Comparison of ENCODE assay signal across 8 mouse cellular contexts in genomic region chr8:53511551-53512127, GRCm38 (mm10). TPM values are rescaled to one million over a fixed set of nuclear protein-coding genes. Genes with fewer than 3 reads are reported as not detected.
A peak's percentile ranks its signal among the peaks of the same experiment; 100 is the strongest.
DNase-seq lines count a peak whose midpoint lies in the region; ATAC-seq lines count a peak whose summit lies in the region.

Gene Aga (plus strand): TSS chr8:53511727.

- H3K4me2 ChIP-seq in heart, embryonic 14.5 days (ENCODE audit: low read length), result peak within 1 kb of the TSS; percentile 82
- H3K4me2 ChIP-seq in liver, embryonic 13.5 days, result peak within 1 kb of the TSS; percentile 66
- H3K4me2 ChIP-seq in stomach, embryonic 16.5 days (ENCODE audit: low read depth, low read length), result peak within 1 kb of the TSS; percentile 63

- H3K4me1 ChIP-seq in heart, embryonic 14.5 days (ENCODE audit: control insufficient read depth in 2 of 2, insufficient read depth in 2 of 2, low read length in 2 of 2), result no peaks in the 10 kb centered on the region
- H3K4me1 ChIP-seq in liver, embryonic 13.5 days (replicated peaks), result peaks cover 4% of the 10 kb centered on the region; the same call in 1 of the 2 replicates
- peaks cover 11% of the 10 kb centered on the region for H3K4me1 ChIP-seq in stomach, embryonic 16.5 days (ENCODE audit: control insufficient read depth, insufficient read depth, low read length)

- H3K9me3 ChIP-seq in heart, embryonic 14.5 days (ENCODE audit: control insufficient read depth, low read length), result no peaks in the 10 kb centered on the region
- no peaks in the 10 kb centered on the region for H3K9me3 ChIP-seq in liver, embryonic 13.5 days (replicated peaks)
- no peaks in the 10 kb centered on the region for H3K9me3 ChIP-seq in stomach, embryonic 16.5 days (replicated peaks; ENCODE audit: control insufficient read depth, low read length)

- H3K27ac ChIP-seq in heart, embryonic 14.5 days (replicated peaks in 1 of 2; ENCODE audit: control insufficient read depth in 1 of 2, insufficient read depth in 1 of 2, low read depth in 2 of 2, low read length in 2 of 2), result peak within 1 kb of the TSS; percentile 83 to 90
- H3K27ac ChIP-seq in liver, embryonic 13.5 days, result peak within 1 kb of the TSS; percentile 37; the same call in 1 of the 2 replicates
- peak within 1 kb of the TSS; percentile 83 for H3K27ac ChIP-seq in stomach, embryonic 16.5 days (ENCODE audit: low read length)

- peak within 1 kb of the TSS; percentile 93 for H3K9ac ChIP-seq in heart, embryonic 14.5 days (ENCODE audit: low read length)
- peak within 1 kb of the TSS; percentile 78 for H3K9ac ChIP-seq in liver, embryonic 13.5 days
- H3K9ac ChIP-seq in stomach, embryonic 16.5 days (ENCODE audit: low read length), result peak within 1 kb of the TSS; percentile 95

- WGBS in heart, embryonic 14.5 days, result under 1% methylated on average over 24 of the region's 24 CpGs
- WGBS in liver, embryonic 13.5 days (ENCODE audit: insufficient replicate concordance), result 1% methylated on average over 24 of the region's 24 CpGs
- WGBS in stomach, embryonic 16.5 days, result under 1% methylated on average over 24 of the region's 24 CpGs

- H3K4me3 ChIP-seq in heart, embryonic 14.5 days (ENCODE audit: control insufficient read depth in 1 of 2, insufficient read depth in 1 of 2, low read depth in 1 of 2, low read length in 2 of 2), result peak within 1 kb of the TSS; percentile 72 to 83
- H3K4me3 ChIP-seq in liver, embryonic 13.5 days (replicated peaks), result peak within 1 kb of the TSS; percentile 69
- H3K4me3 ChIP-seq in stomach, embryonic 16.5 days (replicated peaks; ENCODE audit: low read length), result peak within 1 kb of the TSS; percentile 76

- peaks cover 26% of the 10 kb centered on the region for H3K36me3 ChIP-seq in heart, embryonic 14.5 days (ENCODE audit: control insufficient read depth, insufficient read depth, low read length)
- H3K36me3 ChIP-seq in liver, embryonic 13.5 days, result peaks cover 13% of the 10 kb centered on the region; the same call in 1 of the 2 replicates
- peaks cover 15% of the 10 kb centered on the region; the same call in 1 of the 2 replicates for H3K36me3 ChIP-seq in stomach, embryonic 16.5 days (ENCODE audit: control insufficient read depth, insufficient read depth, low read length)

- peak; percentile 57 for DNase-seq in c-Kit-negative CD71-positive TER-119-positive erythroid progenitor cells, embryonic 14.5 days (ENCODE audit: low read depth, low spot score)
- DNase-seq in fibroblast of lung, adult 2 months (ENCODE audit: low read depth), result peak; percentile 87
- DNase-seq in kidney, postnatal 14 days, result peak; percentile 94
- peak; percentile 79 for DNase-seq in liver, embryonic 13.5 days
- DNase-seq in neural tube, embryonic 10.5 days (ENCODE audit: extremely low spot score, low spot score), result peak; percentile 89

- no peaks in the 10 kb centered on the region for H3K27me3 ChIP-seq in heart, embryonic 14.5 days (ENCODE audit: control insufficient read depth, insufficient read depth, low read length)
- no peaks in the 10 kb centered on the region for H3K27me3 ChIP-seq in liver, embryonic 13.5 days
- H3K27me3 ChIP-seq in stomach, embryonic 16.5 days (ENCODE audit: control insufficient read depth, insufficient read depth, low read length), result no peaks in the 10 kb centered on the region

- ATAC-seq in CD4-positive, CD25-positive, alpha-beta regulatory T cell, adult 4 months, result peak; percentile 96
- ATAC-seq in heart, embryonic 14.5 days (ENCODE audit: insufficient number of reproducible peaks, insufficient read depth, low FRiP score, low read depth), result peak; percentile 98
- peak; percentile 97 for ATAC-seq in liver, embryonic 13.5 days (ENCODE audit: low read depth)
- peak; percentile 98 for ATAC-seq in stomach, embryonic 16.5 days (ENCODE audit: insufficient read depth, low FRiP score)

RNA-seq across cellular contexts. Expression of gene Aga, which starts in this region (rescaled TPM):
- polyA plus RNA-seq in CD4-positive, CD25-positive, alpha-beta regulatory T cell, adult 4 months (2017; shearing (Covaris generic)), result 10 to 100 TPM; 45.9 to 50.7 TPM
- 41.5 and 45.9 TPM in 2 replicates for polyA plus RNA-seq in heart, embryonic 14.5 days (2014; fragmentation: Nextera tagmentation; extraction: Ambion mirVana)
- 15.9 and 19.4 TPM in 2 replicates for polyA plus RNA-seq in liver, embryonic 13.5 days (2015; fragmentation: Nextera tagmentation; extraction: Ambion mirVana)
- 40.3 and 42.1 TPM in 2 replicates for polyA plus RNA-seq in stomach, embryonic 16.5 days (2015; fragmentation: Nextera tagmentation; extraction: Ambion mirVana)

Comparison
In these comparisons a context has a peak if more than half of its experiments do, and no peak if none do; other contexts are left out.
1. Peak in every context shown above with its lines: DNase-seq, ATAC-seq, H3K4me3 ChIP-seq and H3K27ac ChIP-seq.